Mouse (Mus musculus) lung, postnatal 10 days (tissue): ENCODE results near the gene Slit3.

Experiments used
- DNase-seq: peaks from one replicate; pipeline ENCODE4 v3.0.0; 2021

The Slit3 gene

GRCm38 (mm10) chr11:35660967-35661366 is 539.9 kb downstream of the Slit3 start:
- DNase-seq, result no peak

GRCm38 (mm10) chr11:35662945-35663344 is 541.9 kb downstream of the Slit3 start:
- no peak for DNase-seq

GRCm38 (mm10) chr11:35663661-35664060 is 542.6 kb downstream of the Slit3 start:
- no peak for DNase-seq

- peak; percentile 7 for DNase-seq
These were observed 544.0 kb downstream of the Slit3 start for GRCm38 (mm10) chr11:35664991-35665390.

GRCm38 (mm10) chr11:35667428-35667827 is 546.4 kb downstream of the Slit3 start:
- peak; percentile 22 for DNase-seq

GRCm38 (mm10) chr11:35668138-35668537 is 547.1 kb downstream of the Slit3 start:
- DNase-seq, result no peak

GRCm38 (mm10) chr11:35668750-35669149 is 547.7 kb downstream of the Slit3 start:
- no peak for DNase-seq

GRCm38 (mm10) chr11:35669536-35669935 is 548.5 kb downstream of the Slit3 start:
- DNase-seq, result no peak

- DNase-seq, result no peak
These were observed 549.2 kb downstream of the Slit3 start for GRCm38 (mm10) chr11:35670181-35670580.

- DNase-seq, result no peak
These were observed 549.7 kb downstream of the Slit3 start for GRCm38 (mm10) chr11:35670746-35671145.

- no peak for DNase-seq
These were observed 552.0 kb downstream of the Slit3 start for GRCm38 (mm10) chr11:35673050-35673449.

GRCm38 (mm10) chr11:35674242-35674641 is 553.2 kb downstream of the Slit3 start:
- DNase-seq, result no peak

GRCm38 (mm10) chr11:35676744-35677143 is 555.7 kb downstream of the Slit3 start:
- DNase-seq, result no peak

GRCm38 (mm10) chr11:35679976-35680375 is 559.0 kb downstream of the Slit3 start:
- DNase-seq, result no peak

GRCm38 (mm10) chr11:35687316-35687715 is 566.3 kb downstream of the Slit3 start:
- DNase-seq, result peak; percentile 38

- no peak for DNase-seq
These were observed 569.7 kb downstream of the Slit3 start for GRCm38 (mm10) chr11:35690515-35691281.

- DNase-seq, result peak; percentile 65
These were observed 572.1 kb downstream of the Slit3 start for GRCm38 (mm10) chr11:35693136-35693535.

- no peak for DNase-seq
These were observed 572.6 kb downstream of the Slit3 start for GRCm38 (mm10) chr11:35693625-35694024.

- DNase-seq, result no peak
These were observed 576.5 kb downstream of the Slit3 start for GRCm38 (mm10) chr11:35697476-35697875.

- DNase-seq, result no peak
These were observed 577.9 kb downstream of the Slit3 start for GRCm38 (mm10) chr11:35698901-35699300.

- DNase-seq, result no peak
These were observed 582.4 kb downstream of the Slit3 start for GRCm38 (mm10) chr11:35703471-35703870.

- DNase-seq, result no peak
These were observed 583.4 kb downstream of the Slit3 start for GRCm38 (mm10) chr11:35704381-35704780.

GRCm38 (mm10) chr11:35704927-35705326 is 583.9 kb downstream of the Slit3 start:
- DNase-seq, result no peak

- DNase-seq, result no peak
These were observed 586.4 kb downstream of the Slit3 start for GRCm38 (mm10) chr11:35707431-35707830.

- no peak for DNase-seq
These were observed 590.3 kb downstream of the Slit3 start for GRCm38 (mm10) chr11:35711314-35711713.
